Mouse (Mus musculus) cortical plate, adult 2 months (tissue): ENCODE measurements around the gene Hjurp.

Experiments
- CTCF ChIP-seq: fragments of 200-500 bp; IDR thresholded peaks from 2 replicates; pipeline ENCODE4 v1.5.1; 2011; ENCODE audit warnings: mild to moderate bottlenecking, control low read depth, low read length; ENCODE audit not compliant: insufficient read depth; ENCODE audit errors: extremely low read depth
- POLR2A ChIP-seq: fragments of 200-500 bp; IDR thresholded peaks from 2 replicates; pipeline ENCODE4 v1.6.1; 2011; ENCODE audit warnings: mild to moderate bottlenecking, low read length, control low read depth; ENCODE audit not compliant: insufficient read depth; ENCODE audit errors: extremely low read depth

GRCm38 (mm10) chr1:88317279-88317678 lies 39.8 kb upstream of the Hjurp start:
- TF ChIP-seq CTCF (no peak), POLR2A (no peak)
